Mouse (Mus musculus): Measurements from ENCODE around the gene Etl4. TPM values are rescaled to one million over a fixed set of nuclear protein-coding genes. Genes with fewer than 3 reads are reported as not detected.

The Etl4 gene
- polyA plus RNA-seq, 1 experiment from 2014 or later: 23.3 TPM

DNA sequence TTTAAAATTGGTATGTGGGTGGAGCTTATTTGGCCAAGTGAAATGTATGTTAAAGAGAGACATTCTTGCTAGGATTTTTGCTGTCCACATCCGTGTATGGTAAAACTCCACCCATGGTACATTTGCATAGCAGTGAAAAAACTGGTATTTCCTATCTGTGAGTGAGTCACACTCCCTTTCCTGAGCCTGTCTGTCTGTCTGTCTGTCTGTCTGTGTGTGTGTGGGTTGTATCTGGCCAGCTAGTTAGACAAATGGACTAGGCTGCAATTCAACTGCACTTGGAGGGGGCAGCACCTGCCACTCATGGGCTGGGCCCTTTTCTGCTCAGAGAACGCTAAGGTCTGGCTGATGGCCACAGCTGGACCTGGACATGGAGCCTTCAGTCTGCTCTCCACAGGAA, 650.1 kb downstream of the Etl4 start:
- Histone ChIP-seq H3K4me1 (peaks cover 19% of the 10 kb centered on the region), H3K9me3 (no peaks in the 10 kb centered on the region), H3K36me3 (no peaks in the 10 kb centered on the region), H3K27ac (peak overlapping the region; percentile 29; the same call in 1 of the 2 replicates), H3K4me2 (no peak overlapping the region), H3K4me3 (no peak overlapping the region), H3K27me3 (no peaks in the 10 kb centered on the region), H3K9ac (no peak overlapping the region)
- ATAC-seq (ENCODE audit: borderline replicate concordance, extremely low read depth, low FRiP score, low TSS enrichment): no peak
- 46% methylated on average over 2 of the region's 2 CpGs for WGBS

DNA sequence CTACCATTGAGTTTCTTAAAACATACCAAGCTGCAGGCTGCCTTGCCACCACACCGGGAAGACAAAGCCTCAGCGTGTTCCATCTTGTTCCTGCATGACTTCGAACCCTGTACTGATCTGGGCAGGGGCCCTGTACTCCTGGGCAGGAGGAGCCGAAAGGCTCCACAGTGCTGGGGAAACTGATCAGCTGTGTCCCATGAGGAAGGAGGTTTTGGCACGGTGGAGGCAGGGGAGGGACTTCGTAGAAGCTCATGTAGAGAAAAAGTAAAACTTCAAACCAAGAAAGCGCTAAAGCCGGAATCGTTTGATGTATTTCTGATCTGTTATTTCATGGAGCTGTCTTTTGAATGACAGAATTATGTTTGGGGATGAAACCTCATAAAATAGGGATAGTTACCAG, 651.0 kb downstream of the Etl4 start:
- H3K4me1 ChIP-seq: peaks cover 19% of the 10 kb centered on the region

DNA sequence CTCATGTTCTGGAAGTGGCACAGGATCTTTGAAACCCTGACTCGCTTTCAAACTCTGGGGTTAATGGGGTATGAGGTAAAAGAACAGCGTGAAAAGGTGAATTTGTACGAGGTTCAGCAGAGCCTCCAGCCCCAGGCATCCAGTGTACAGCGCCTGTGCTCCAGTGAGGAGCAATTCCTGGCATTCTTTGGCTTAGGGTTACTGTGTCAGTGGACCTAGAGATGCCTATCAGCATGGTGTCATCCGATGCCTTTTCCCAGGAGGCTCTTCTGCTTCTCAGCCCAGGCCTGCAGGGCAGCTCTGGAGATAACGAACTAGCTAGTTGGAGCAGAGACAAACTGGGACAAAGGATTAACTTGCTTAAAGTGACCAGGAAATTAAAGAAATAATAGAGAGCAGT, 653.5 kb downstream of the Etl4 start:
- 27% methylated on average over 6 of the region's 6 CpGs for WGBS
- no peak for ATAC-seq (ENCODE audit: borderline replicate concordance, extremely low read depth, low FRiP score, low TSS enrichment)
- Histone ChIP-seq H3K4me3 (no peak overlapping the region), H3K27me3 (no peaks in the 10 kb centered on the region), H3K9me3 (no peaks in the 10 kb centered on the region), H3K9ac (no peak overlapping the region), H3K4me2 (no peak overlapping the region), H3K36me3 (no peaks in the 10 kb centered on the region), H3K27ac (no peak overlapping the region), H3K4me1 (peaks cover 16% of the 10 kb centered on the region)

More for the DNA sequence above, 651.0 kb downstream of the Etl4 start:
- no peaks in the 10 kb centered on the region for H3K27me3 ChIP-seq
- no peak overlapping the region for H3K9ac ChIP-seq
- no peak for ATAC-seq (ENCODE audit: borderline replicate concordance, extremely low read depth, low FRiP score, low TSS enrichment)
- WGBS: 89% methylated on average over 9 of the region's 9 CpGs
- H3K4me3 ChIP-seq: no peak overlapping the region
- H3K4me2 ChIP-seq: no peak overlapping the region
- no peaks in the 10 kb centered on the region for H3K9me3 ChIP-seq
- H3K36me3 ChIP-seq: no peaks in the 10 kb centered on the region
- no peak overlapping the region for H3K27ac ChIP-seq

DNA sequence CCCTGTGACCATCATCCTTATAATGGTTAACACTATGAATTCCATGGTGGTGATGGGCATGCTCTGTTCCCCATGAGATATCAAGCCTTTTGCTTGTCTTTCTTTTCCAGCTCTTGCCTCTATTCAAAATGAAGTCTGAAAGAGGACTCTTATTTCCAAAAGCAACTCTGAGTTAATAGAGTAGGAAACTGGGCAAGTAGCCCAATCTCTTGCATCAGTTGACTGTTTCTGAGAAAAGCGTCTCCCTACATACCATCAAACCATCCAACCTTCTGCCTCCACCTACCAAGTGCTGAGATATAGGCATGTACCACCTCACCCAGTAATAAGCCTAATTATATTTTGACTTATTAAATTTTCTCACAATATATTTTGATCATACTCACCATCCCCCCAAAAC, 658.9 kb downstream of the Etl4 start:
- no peaks in the 10 kb centered on the region for H3K36me3 ChIP-seq
- no peak overlapping the region for H3K9ac ChIP-seq
- no peak overlapping the region for H3K4me2 ChIP-seq
- WGBS: 57% methylated on average over 1 of the region's 1 CpGs
- no peak overlapping the region for H3K4me3 ChIP-seq
- no peak overlapping the region for H3K27ac ChIP-seq
- H3K27me3 ChIP-seq: no peaks in the 10 kb centered on the region
- no peak for ATAC-seq (ENCODE audit: borderline replicate concordance, extremely low read depth, low FRiP score, low TSS enrichment)
- no peaks in the 10 kb centered on the region for H3K9me3 ChIP-seq
- H3K4me1 ChIP-seq: no peaks in the 10 kb centered on the region

DNA sequence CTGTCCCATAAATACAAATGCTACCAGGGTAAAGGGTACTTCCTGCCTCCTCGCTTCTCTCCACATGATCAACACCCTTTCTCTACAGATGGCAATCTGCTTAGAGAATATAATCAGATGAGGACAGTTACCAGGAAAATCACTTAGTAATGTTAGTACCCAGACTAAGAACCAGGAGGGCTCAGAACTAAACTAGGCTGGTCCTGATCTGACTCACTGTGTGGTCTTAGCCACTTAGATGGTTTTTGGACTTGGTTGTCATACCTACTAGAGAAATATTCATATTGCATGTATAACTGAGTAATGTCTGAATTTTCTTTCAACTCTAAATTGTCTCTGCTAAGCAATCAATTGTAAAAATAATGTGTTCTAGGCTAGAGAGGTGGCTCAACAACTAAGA, 662.4 kb downstream of the Etl4 start:
- no peaks in the 10 kb centered on the region for H3K4me1 ChIP-seq
- H3K27me3 ChIP-seq: no peaks in the 10 kb centered on the region
- H3K9ac ChIP-seq: no peak overlapping the region
- no peak overlapping the region for H3K27ac ChIP-seq
- no peak for ATAC-seq (ENCODE audit: borderline replicate concordance, extremely low read depth, low FRiP score, low TSS enrichment)
- no peak overlapping the region for H3K4me2 ChIP-seq
- H3K36me3 ChIP-seq: no peaks in the 10 kb centered on the region
- H3K9me3 ChIP-seq: no peaks in the 10 kb centered on the region
- H3K4me3 ChIP-seq: no peak overlapping the region
- 81% methylated on average over 1 of the region's 1 CpGs for WGBS

DNA sequence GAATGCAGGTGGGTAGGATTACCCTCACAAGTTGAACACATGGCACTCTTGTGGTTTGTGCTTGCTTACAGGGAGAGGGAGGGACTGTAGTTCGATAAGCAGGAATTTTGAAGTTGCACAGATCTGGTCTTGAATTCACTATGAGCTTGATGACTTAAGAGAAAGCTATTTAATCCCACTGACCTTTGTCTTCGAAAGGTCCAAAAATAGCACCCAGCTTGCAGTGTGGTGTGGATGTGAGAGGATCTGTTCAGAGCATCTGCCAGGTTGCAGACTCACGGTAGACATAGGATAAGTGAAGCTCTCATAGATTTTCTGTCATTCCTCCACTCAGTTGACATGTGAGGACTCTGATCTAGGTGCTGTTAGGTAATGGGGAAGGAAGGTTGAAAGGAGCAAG, 670.8 kb downstream of the Etl4 start:
- no peaks in the 10 kb centered on the region for H3K27me3 ChIP-seq
- no peak overlapping the region for H3K27ac ChIP-seq
- H3K4me3 ChIP-seq: no peak overlapping the region

DNA sequence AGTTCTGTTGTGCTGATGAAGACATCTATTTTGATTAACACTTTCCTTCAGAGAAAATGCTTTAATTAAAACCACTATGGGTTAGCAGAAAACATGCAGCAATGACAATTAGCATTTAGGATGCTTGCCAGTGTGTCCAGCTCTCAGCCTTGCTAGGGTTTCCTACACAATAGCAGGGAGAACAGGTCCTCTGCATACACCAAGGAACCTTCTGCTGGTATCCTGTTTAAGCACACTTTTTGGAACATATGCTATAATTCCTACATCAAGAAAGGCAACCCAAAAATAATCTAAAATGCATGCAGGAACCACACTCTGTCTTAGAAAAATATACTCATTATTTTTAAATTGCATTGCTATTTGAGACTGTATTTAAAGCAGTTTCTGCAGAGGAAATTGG, 673.5 kb downstream of the Etl4 start:
- H3K9me3 ChIP-seq: no peaks in the 10 kb centered on the region
- H3K4me2 ChIP-seq: no peak overlapping the region
- H3K4me3 ChIP-seq: no peak overlapping the region
- H3K9ac ChIP-seq: no peak overlapping the region
- H3K27me3 ChIP-seq: no peaks in the 10 kb centered on the region
- no peaks in the 10 kb centered on the region for H3K4me1 ChIP-seq
- no peak overlapping the region for H3K27ac ChIP-seq
- no peaks in the 10 kb centered on the region for H3K36me3 ChIP-seq
- ATAC-seq (ENCODE audit: borderline replicate concordance, extremely low read depth, low FRiP score, low TSS enrichment): no peak

More for the DNA sequence above, 670.8 kb downstream of the Etl4 start:
- no peaks in the 10 kb centered on the region for H3K4me1 ChIP-seq
- 71% methylated on average over 3 of the region's 3 CpGs for WGBS
- H3K36me3 ChIP-seq: no peaks in the 10 kb centered on the region
- no peak overlapping the region for H3K4me2 ChIP-seq
- ATAC-seq (ENCODE audit: borderline replicate concordance, extremely low read depth, low FRiP score, low TSS enrichment): no peak
- H3K9me3 ChIP-seq: no peaks in the 10 kb centered on the region
- H3K9ac ChIP-seq: no peak overlapping the region

DNA sequence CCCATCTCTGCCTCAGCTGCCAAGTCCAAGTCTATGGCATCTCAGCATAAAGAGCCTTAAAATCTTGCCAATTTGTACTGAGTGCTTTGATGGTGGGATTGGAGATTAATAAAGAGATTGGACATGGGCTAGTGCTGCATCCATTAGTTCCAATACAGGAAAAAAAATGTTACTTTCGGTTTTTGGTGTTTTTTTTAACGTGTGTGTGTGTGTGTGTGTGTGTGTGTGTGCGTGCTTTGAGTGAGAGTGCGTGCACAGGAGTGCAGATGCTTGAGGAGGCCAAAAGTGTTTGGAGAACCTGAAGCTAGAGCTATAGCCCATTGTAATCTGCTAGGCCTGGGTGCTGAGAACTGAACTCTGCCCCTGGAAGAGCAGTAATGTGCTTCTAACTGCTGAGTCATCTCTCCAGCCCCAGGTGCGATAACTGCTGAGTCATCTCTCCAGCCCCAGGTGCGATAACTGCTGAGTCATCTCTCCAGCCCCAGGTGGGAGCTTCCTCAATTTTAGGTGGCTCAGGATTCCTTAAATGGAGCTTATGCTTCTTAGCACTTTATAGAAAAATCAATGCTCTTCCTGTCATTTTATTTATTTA, 674.1 kb downstream of the Etl4 start:
- H3K4me2 ChIP-seq: no peak overlapping the region
- no peaks in the 10 kb centered on the region for H3K9me3 ChIP-seq
- H3K4me1 ChIP-seq: no peaks in the 10 kb centered on the region
- no peaks in the 10 kb centered on the region for H3K36me3 ChIP-seq
- no peaks in the 10 kb centered on the region for H3K27me3 ChIP-seq
- WGBS: 82% methylated on average over 6 of the region's 6 CpGs
- H3K4me3 ChIP-seq: no peak overlapping the region
- no peak for ATAC-seq (ENCODE audit: borderline replicate concordance, extremely low read depth, low FRiP score, low TSS enrichment)
- no peak overlapping the region for H3K27ac ChIP-seq
- H3K9ac ChIP-seq: no peak overlapping the region

DNA sequence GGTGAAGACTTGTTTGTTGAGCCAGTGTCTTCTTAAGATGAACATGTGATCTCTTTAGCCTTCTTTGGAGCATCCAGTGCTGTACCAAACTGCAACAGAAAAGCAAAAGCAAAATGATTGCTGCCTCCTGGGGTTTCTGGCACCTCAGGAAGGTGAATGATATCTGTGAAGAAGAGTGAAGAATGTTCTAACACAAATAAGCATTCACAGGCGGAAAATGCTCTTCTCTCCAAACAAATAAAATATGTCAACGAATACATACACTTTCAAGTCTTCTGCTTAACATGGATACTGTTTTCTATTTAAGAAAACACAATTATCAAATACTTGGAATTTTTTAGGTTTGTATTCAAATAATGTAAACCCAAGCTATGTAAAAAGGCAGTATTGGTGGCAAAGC, 678.3 kb downstream of the Etl4 start:
- H3K27me3 ChIP-seq: no peaks in the 10 kb centered on the region
- no peaks in the 10 kb centered on the region for H3K9me3 ChIP-seq
- no peaks in the 10 kb centered on the region for H3K4me1 ChIP-seq
- H3K9ac ChIP-seq: no peak overlapping the region
- no peak overlapping the region for H3K4me3 ChIP-seq
- H3K4me2 ChIP-seq: no peak overlapping the region
- no peak for ATAC-seq (ENCODE audit: borderline replicate concordance, extremely low read depth, low FRiP score, low TSS enrichment)
- no peak overlapping the region for H3K27ac ChIP-seq
- 84% methylated on average over 2 of the region's 2 CpGs for WGBS
- H3K36me3 ChIP-seq: no peaks in the 10 kb centered on the region

DNA sequence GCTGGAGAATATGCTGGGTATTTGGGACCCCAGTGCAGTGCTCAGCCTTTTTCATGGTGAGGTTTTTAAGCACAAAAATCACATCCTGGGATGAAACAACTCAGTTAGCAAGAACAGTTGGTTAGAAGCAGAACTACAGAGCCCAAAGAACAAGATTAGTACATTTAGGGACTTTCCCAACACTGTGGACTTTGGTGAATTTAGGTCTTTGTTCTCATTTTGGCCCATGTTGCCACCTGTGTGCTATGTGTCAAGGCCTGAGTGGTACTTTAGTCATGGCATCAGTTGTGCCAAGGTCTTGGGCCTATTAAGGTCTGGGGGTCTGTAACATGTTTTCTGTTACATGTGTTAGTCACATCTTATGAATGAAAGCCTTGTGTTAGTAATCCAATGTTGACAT, 679.1 kb downstream of the Etl4 start:
- no peak overlapping the region for H3K27ac ChIP-seq
- ATAC-seq (ENCODE audit: borderline replicate concordance, extremely low read depth, low FRiP score, low TSS enrichment): no peak
- H3K36me3 ChIP-seq: no peaks in the 10 kb centered on the region
- H3K4me2 ChIP-seq: no peak overlapping the region
- H3K9ac ChIP-seq: no peak overlapping the region
- H3K27me3 ChIP-seq: no peaks in the 10 kb centered on the region
- H3K9me3 ChIP-seq: no peaks in the 10 kb centered on the region
- no peaks in the 10 kb centered on the region for H3K4me1 ChIP-seq
- no peak overlapping the region for H3K4me3 ChIP-seq

DNA sequence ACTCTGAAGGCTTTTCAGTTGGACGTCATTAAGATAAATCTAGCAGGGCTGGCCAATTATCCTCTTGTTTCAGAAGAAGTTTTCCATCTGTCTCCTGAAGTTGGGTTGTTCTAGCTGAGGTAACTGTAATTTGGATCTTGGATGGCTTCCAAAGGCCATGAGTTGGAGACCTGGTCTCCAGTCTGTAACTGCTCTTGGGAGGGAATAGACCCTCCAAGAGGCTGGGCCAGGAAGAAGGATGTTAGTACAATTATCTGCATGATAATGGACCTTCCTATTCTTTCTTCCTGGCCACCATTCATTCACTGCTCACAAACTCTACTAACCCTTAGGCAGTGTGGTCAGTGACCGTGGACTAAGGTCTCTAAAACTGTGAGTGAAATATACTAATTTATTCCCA, 684.5 kb downstream of the Etl4 start:
- Histone ChIP-seq H3K27ac (no peak overlapping the region), H3K9ac (no peak overlapping the region), H3K36me3 (no peaks in the 10 kb centered on the region), H3K4me3 (no peak overlapping the region), H3K4me2 (no peak overlapping the region), H3K27me3 (no peaks in the 10 kb centered on the region), H3K4me1 (peaks cover 17% of the 10 kb centered on the region; the same call in 1 of the 2 replicates), H3K9me3 (no peaks in the 10 kb centered on the region)
- no peak for ATAC-seq (ENCODE audit: borderline replicate concordance, extremely low read depth, low FRiP score, low TSS enrichment)
- WGBS: 64% methylated on average over 2 of the region's 2 CpGs

DNA sequence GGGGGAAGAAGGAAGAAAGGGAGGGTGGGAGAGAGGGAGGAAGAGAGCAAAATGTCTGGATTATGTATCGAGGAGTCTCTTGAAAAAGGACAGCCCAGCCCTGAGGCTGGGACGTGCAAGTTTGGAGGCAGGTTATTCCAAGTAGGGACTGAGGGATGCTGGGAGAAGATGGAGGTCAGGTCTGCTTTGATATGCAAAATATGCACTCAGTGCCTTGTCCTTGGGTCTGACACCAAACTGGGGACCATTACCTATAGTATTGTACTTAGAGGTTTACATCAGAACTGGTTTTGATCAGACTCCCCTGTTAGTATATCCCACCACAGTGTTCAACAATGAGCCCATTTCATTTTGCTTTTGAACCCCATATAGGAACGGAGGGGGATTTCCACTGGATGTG, 685.4 kb downstream of the Etl4 start:
- Histone ChIP-seq H3K4me1 (peaks cover 17% of the 10 kb centered on the region; the same call in 1 of the 2 replicates), H3K27me3 (no peaks in the 10 kb centered on the region), H3K4me3 (no peak overlapping the region), H3K9me3 (no peaks in the 10 kb centered on the region), H3K4me2 (no peak overlapping the region), H3K9ac (no peak overlapping the region), H3K27ac (no peak overlapping the region), H3K36me3 (no peaks in the 10 kb centered on the region)
- 86% methylated on average over 3 of the region's 3 CpGs for WGBS
- ATAC-seq (ENCODE audit: borderline replicate concordance, extremely low read depth, low FRiP score, low TSS enrichment): no peak

DNA sequence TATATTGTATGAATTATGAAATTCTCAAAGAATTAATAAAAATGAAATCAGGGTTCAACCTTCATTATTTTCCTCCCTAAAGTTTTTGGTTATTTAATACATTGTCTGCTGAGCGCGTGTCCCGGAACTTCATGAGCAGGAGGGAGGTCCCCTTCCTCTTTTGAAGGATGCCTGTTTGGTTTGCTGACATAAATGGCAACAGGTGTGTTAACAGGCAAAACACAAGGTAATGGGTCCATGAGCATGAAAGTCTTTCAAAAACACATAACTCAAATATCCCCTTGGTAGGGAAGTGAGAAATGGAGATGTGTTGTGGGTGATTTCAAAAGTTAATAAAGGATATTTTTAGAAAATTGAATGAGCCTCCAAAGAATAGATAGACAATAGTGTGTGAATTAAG, 687.0 kb downstream of the Etl4 start:
- no peak for ATAC-seq (ENCODE audit: borderline replicate concordance, extremely low read depth, low FRiP score, low TSS enrichment)
- H3K27me3 ChIP-seq: no peaks in the 10 kb centered on the region
- WGBS: 94% methylated on average over 3 of the region's 3 CpGs

More for the DNA sequence above, 687.0 kb downstream of the Etl4 start:
- Histone ChIP-seq H3K4me2 (no peak overlapping the region), H3K27ac (no peak overlapping the region), H3K36me3 (no peaks in the 10 kb centered on the region), H3K9me3 (no peaks in the 10 kb centered on the region), H3K4me3 (no peak overlapping the region), H3K9ac (no peak overlapping the region), H3K4me1 (peaks cover 17% of the 10 kb centered on the region; the same call in 1 of the 2 replicates)

Data from lung, embryonic 15.5 days (tissue).